Mouse (Mus musculus): ENCODE measurements around the gene Cdrt4. TPM values are rescaled to one million over a fixed set of nuclear protein-coding genes. Genes with fewer than 3 reads are reported as not detected.

Cdrt4 gene
- polyA plus RNA-seq, 1 experiment, result not detected

- H3K36me3 ChIP-seq (ENCODE audit: control insufficient read depth), result no peaks in the 10 kb centered on the region
- H3K27me3 ChIP-seq (ENCODE audit: control insufficient read depth), result no peaks in the 10 kb centered on the region
- TF ChIP-seq GATA1 (IDR thresholded peaks at IDR 0.05; ENCODE audit: low read length) (no peak), TAL1 (IDR thresholded peaks at IDR 0.05; ENCODE audit: low read length) (no peak)
- H3K4me1 ChIP-seq (ENCODE audit: control insufficient read depth), result no peaks in the 10 kb centered on the region
- H3K9me3 ChIP-seq (ENCODE audit: control insufficient read depth, low read length), result no peaks in the 10 kb centered on the region
- H3K4me3 ChIP-seq (replicated peaks), result no peak overlapping the region
Measured at GRCm38 (mm10) chr11:62957626-62958180, 6.7 kb downstream of the Cdrt4 start.

DNA sequence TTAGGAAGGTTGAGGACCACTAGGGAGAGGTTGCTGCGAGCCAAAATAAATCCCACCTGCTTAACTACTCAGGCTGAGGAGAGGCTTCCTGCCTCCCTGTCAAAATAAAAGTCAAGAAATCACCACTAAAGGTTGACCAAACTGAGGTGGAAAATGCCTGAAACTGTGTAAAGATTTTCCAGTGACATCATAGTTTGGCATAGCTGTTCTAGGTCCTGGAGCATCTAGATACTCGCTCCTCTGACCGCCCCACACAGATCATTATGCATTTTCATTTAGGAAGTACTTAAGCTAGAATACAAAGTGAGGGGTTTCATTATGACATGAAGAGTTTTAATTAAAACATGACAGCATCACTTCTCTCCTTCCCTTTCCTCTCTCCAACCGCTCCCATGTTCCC lies 12.3 kb downstream of the Cdrt4 start:
- TF ChIP-seq GATA1 (IDR thresholded peaks at IDR 0.05; ENCODE audit: low read length), result no peak
- no peak for TF ChIP-seq TAL1 (IDR thresholded peaks at IDR 0.05; ENCODE audit: low read length)
- H3K4me1 ChIP-seq (ENCODE audit: control insufficient read depth), result no peaks in the 10 kb centered on the region
- no peaks in the 10 kb centered on the region for H3K36me3 ChIP-seq (ENCODE audit: control insufficient read depth)
- no peaks in the 10 kb centered on the region for H3K9me3 ChIP-seq (ENCODE audit: control insufficient read depth, low read length)
- no peaks in the 10 kb centered on the region; the same call in 1 of the 2 replicates for H3K27me3 ChIP-seq (ENCODE audit: control insufficient read depth)
- no peak overlapping the region for H3K4me3 ChIP-seq (replicated peaks)

- no peaks in the 10 kb centered on the region for H3K4me1 ChIP-seq (ENCODE audit: control insufficient read depth)
- H3K9me3 ChIP-seq (ENCODE audit: control insufficient read depth, low read length), result no peaks in the 10 kb centered on the region
- no peaks in the 10 kb centered on the region; the same call in 1 of the 2 replicates for H3K27me3 ChIP-seq (ENCODE audit: control insufficient read depth)
- TF ChIP-seq TAL1 (IDR thresholded peaks at IDR 0.05; ENCODE audit: low read length) (no peak), GATA1 (IDR thresholded peaks at IDR 0.05; ENCODE audit: low read length) (no peak)
- H3K36me3 ChIP-seq (ENCODE audit: control insufficient read depth), result no peaks in the 10 kb centered on the region
- H3K4me3 ChIP-seq (replicated peaks), result no peak overlapping the region
Measured at GRCm38 (mm10) chr11:62966424-62966764, 15.4 kb downstream of the Cdrt4 start.

- H3K27me3 ChIP-seq (ENCODE audit: control insufficient read depth), result no peaks in the 10 kb centered on the region; the same call in 1 of the 2 replicates
- no peaks in the 10 kb centered on the region for H3K36me3 ChIP-seq (ENCODE audit: control insufficient read depth)
- no peaks in the 10 kb centered on the region for H3K9me3 ChIP-seq (ENCODE audit: control insufficient read depth, low read length)
- H3K4me3 ChIP-seq (replicated peaks), result no peak overlapping the region
- TF ChIP-seq GATA1 (IDR thresholded peaks at IDR 0.05; ENCODE audit: low read length) (no peak), TAL1 (IDR thresholded peaks at IDR 0.05; ENCODE audit: low read length) (no peak)
- H3K4me1 ChIP-seq (ENCODE audit: control insufficient read depth), result no peaks in the 10 kb centered on the region
Measured at GRCm38 (mm10) chr11:62966765-62967633, 16.0 kb downstream of the Cdrt4 start.

GRCm38 (mm10) chr11:62977176-62977575 lies 26.2 kb downstream of the Cdrt4 start:
- no peaks in the 10 kb centered on the region for H3K27me3 ChIP-seq (ENCODE audit: control insufficient read depth)
- H3K4me1 ChIP-seq (ENCODE audit: control insufficient read depth), result no peaks in the 10 kb centered on the region
- no peaks in the 10 kb centered on the region; the same call in 1 of the 2 replicates for H3K9me3 ChIP-seq (ENCODE audit: control insufficient read depth, low read length)
- no peaks in the 10 kb centered on the region for H3K36me3 ChIP-seq (ENCODE audit: control insufficient read depth)
- TF ChIP-seq TAL1 (IDR thresholded peaks at IDR 0.05; ENCODE audit: low read length), result no peak
- TF ChIP-seq GATA1 (IDR thresholded peaks at IDR 0.05; ENCODE audit: low read length), result no peak
- no peak overlapping the region for H3K4me3 ChIP-seq (replicated peaks)

GRCm38 (mm10) chr11:62978886-62979285 lies 27.9 kb downstream of the Cdrt4 start:
- no peaks in the 10 kb centered on the region for H3K27me3 ChIP-seq (ENCODE audit: control insufficient read depth)

DNA sequence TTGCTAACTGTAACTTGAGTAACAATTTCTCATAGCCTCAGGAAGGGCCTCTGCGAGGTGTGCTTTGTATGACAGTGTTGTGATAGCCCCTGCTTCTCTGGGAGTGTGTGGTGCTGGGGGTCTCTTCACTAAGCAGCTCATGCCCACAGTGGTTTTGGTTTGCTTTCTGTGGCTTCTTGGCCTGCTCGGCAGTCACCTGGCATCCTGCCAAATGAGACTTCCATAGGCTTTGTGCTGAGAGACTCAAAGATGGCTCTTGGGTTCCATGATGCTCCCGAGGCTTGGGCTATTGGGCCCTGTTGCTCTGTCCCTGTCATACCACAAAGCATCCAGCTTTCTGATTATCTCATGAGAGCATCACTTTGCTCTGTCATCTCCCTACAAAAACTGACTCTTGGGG lies 30.7 kb downstream of the Cdrt4 start:
- Histone ChIP-seq H3K4me1 (ENCODE audit: control insufficient read depth) (no peaks in the 10 kb centered on the region), H3K36me3 (ENCODE audit: control insufficient read depth) (no peaks in the 10 kb centered on the region), H3K9me3 (ENCODE audit: control insufficient read depth, low read length) (no peaks in the 10 kb centered on the region), H3K27me3 (ENCODE audit: control insufficient read depth) (no peaks in the 10 kb centered on the region), H3K4me3 (replicated peaks) (no peak overlapping the region)
- no peak for TF ChIP-seq TAL1 (IDR thresholded peaks at IDR 0.05; ENCODE audit: low read length)
- TF ChIP-seq GATA1 (IDR thresholded peaks at IDR 0.05; ENCODE audit: low read length), result no peak

More at GRCm38 (mm10) chr11:62978886-62979285, 27.9 kb downstream of the Cdrt4 start:
- H3K4me1 ChIP-seq (ENCODE audit: control insufficient read depth), result no peaks in the 10 kb centered on the region
- H3K4me3 ChIP-seq (replicated peaks), result no peak overlapping the region
- no peaks in the 10 kb centered on the region; the same call in 1 of the 2 replicates for H3K9me3 ChIP-seq (ENCODE audit: control insufficient read depth, low read length)
- TF ChIP-seq GATA1 (IDR thresholded peaks at IDR 0.05; ENCODE audit: low read length) (no peak), TAL1 (IDR thresholded peaks at IDR 0.05; ENCODE audit: low read length) (no peak)
- H3K36me3 ChIP-seq (ENCODE audit: control insufficient read depth), result no peaks in the 10 kb centered on the region

- H3K27me3 ChIP-seq (ENCODE audit: control insufficient read depth), result no peaks in the 10 kb centered on the region
- H3K36me3 ChIP-seq (ENCODE audit: control insufficient read depth), result no peaks in the 10 kb centered on the region
- no peak overlapping the region for H3K4me3 ChIP-seq (replicated peaks)
- TF ChIP-seq GATA1 (IDR thresholded peaks at IDR 0.05; ENCODE audit: low read length), result no peak
- H3K9me3 ChIP-seq (ENCODE audit: control insufficient read depth, low read length), result no peaks in the 10 kb centered on the region
- H3K4me1 ChIP-seq (ENCODE audit: control insufficient read depth), result no peaks in the 10 kb centered on the region
Measured at GRCm38 (mm10) chr11:62983793-62984192, 32.8 kb downstream of the Cdrt4 start.

DNA sequence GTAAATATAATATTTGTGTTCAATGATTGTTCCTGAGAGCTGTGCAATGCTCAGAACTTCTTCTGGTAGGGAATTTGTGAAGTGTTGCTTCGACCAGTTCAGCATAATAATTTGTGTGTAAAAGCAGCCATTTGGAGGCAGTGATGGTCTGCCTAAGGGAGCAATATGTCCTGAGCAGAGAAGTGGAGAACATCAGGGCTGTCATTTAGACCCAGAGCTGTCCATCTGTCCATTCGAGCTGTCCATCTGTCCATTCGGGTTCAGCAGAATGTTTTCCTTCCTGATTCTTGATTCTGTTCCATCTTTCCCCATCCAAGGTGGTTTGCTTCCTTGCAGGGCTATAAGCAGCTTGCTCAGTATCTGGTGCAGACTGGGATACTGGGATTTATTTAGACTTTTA lies 33.4 kb downstream of the Cdrt4 start:
- TF ChIP-seq TAL1 (IDR thresholded peaks at IDR 0.05; ENCODE audit: low read length) (no peak), GATA1 (IDR thresholded peaks at IDR 0.05; ENCODE audit: low read length) (no peak)
- Histone ChIP-seq H3K36me3 (ENCODE audit: control insufficient read depth) (no peaks in the 10 kb centered on the region), H3K4me3 (replicated peaks) (no peak overlapping the region), H3K4me1 (ENCODE audit: control insufficient read depth) (no peaks in the 10 kb centered on the region), H3K9me3 (ENCODE audit: control insufficient read depth, low read length) (no peaks in the 10 kb centered on the region), H3K27me3 (ENCODE audit: control insufficient read depth) (no peaks in the 10 kb centered on the region)
